Mouse (Mus musculus) ES-Bruce4 (cell line): ENCODE results near the gene Serbp1. TPM values are rescaled to one million over a fixed set of nuclear protein-coding genes. Genes with fewer than 3 reads are reported as not detected.
A peak's percentile ranks its signal among the peaks of the same experiment; 100 is the strongest.

Experiments
- H3K27ac ChIP-seq: 2 replicates; pipeline ENCODE4 v1.5.1; 2012; ENCODE audit warnings: low read length, inconsistent platforms; ENCODE audit not compliant: insufficient read depth
- H3K27me3 ChIP-seq: 2 replicates; pipeline ENCODE4 v1.6.1; 2012; ENCODE audit warnings: mild to moderate bottlenecking, low read length, inconsistent platforms; ENCODE audit not compliant: control insufficient read depth, poor library complexity, insufficient read depth, severe bottlenecking
- H3K36me3 ChIP-seq: 2 replicates; pipeline ENCODE4 v1.6.1; 2012; ENCODE audit warnings: inconsistent platforms, mild to moderate bottlenecking, low read length, moderate library complexity; ENCODE audit not compliant: control insufficient read depth, poor library complexity, insufficient read depth, severe bottlenecking
- H3K4me1 ChIP-seq: one replicate; pipeline ENCODE4 v1.8.1; 2011; ENCODE audit warnings: low read length; ENCODE audit not compliant: control insufficient read depth, insufficient read depth
- H3K4me3 ChIP-seq: 2 replicates; pipeline ENCODE4 v1.5.1; 2011; ENCODE audit warnings: low read depth, mild to moderate bottlenecking, low read length
- H3K9ac ChIP-seq: 2 replicates; pipeline ENCODE4 v1.6.1; 2012; ENCODE audit warnings: low read depth, mild to moderate bottlenecking, inconsistent platforms; ENCODE audit not compliant: poor library complexity, severe bottlenecking
- H3K9me3 ChIP-seq: replicated peaks from 2 replicates; pipeline ENCODE4 v1.6.1; 2012; ENCODE audit warnings: mild to moderate bottlenecking, low read length, inconsistent platforms; ENCODE audit not compliant: control insufficient read depth, poor library complexity, insufficient read depth, severe bottlenecking
- CTCF ChIP-seq: IDR thresholded peaks from one replicate; pipeline ENCODE4 v1.8.1; 2011; ENCODE audit warnings: low read depth, low read length
- EP300 ChIP-seq: IDR thresholded peaks from 2 replicates; pipeline ENCODE4 v1.6.1; 2011; ENCODE audit warnings: low read depth, low read length; ENCODE audit not compliant: insufficient read depth
- POLR2A ChIP-seq: IDR thresholded peaks from one replicate; pipeline ENCODE4 v1.8.1; 2011; ENCODE audit warnings: low read length; ENCODE audit not compliant: insufficient read depth
- polyA plus RNA-seq: library from polyadenylated mRNA; stranded (reverse); fragments of >200 nt; gene quantifications from 2 replicates; pipeline ENCODE4 v1.2.4, GENCODE M21; 2011; ENCODE audit warnings: low read depth; ENCODE audit not compliant: missing spikeins, insufficient read depth, insufficient read length

Serbp1 gene
- polyA plus RNA-seq, 1 experiment = 1,955 TPM

GRCm38 (mm10) chr6:67298742-67299141 lies 60.8 kb downstream of the Serbp1 start:
- H3K36me3 ChIP-seq = no peaks in the 10 kb centered on the region
- H3K27ac ChIP-seq = no peak overlapping the region
- no peak overlapping the region for H3K9ac ChIP-seq
- no peak overlapping the region for H3K4me3 ChIP-seq
- no peaks in the 10 kb centered on the region for H3K27me3 ChIP-seq
- peaks cover 3% of the 10 kb centered on the region for H3K4me1 ChIP-seq
- TF ChIP-seq CTCF (no peak), EP300 (no peak), POLR2A (no peak)
- no peaks in the 10 kb centered on the region for H3K9me3 ChIP-seq

- H3K9me3 ChIP-seq = no peaks in the 10 kb centered on the region
- no peak overlapping the region for H3K4me3 ChIP-seq
- H3K27ac ChIP-seq = no peak overlapping the region
- peaks cover 3% of the 10 kb centered on the region for H3K4me1 ChIP-seq
- no peaks in the 10 kb centered on the region for H3K36me3 ChIP-seq
- no peaks in the 10 kb centered on the region for H3K27me3 ChIP-seq
- no peak for TF ChIP-seq POLR2A
- no peak for TF ChIP-seq CTCF
- no peak for TF ChIP-seq EP300
- H3K9ac ChIP-seq = no peak overlapping the region
Measured at GRCm38 (mm10) chr6:67300300-67300699, 62.3 kb downstream of the Serbp1 start.

GRCm38 (mm10) chr6:67300710-67301163 lies 62.8 kb downstream of the Serbp1 start:
- no peak overlapping the region for H3K4me3 ChIP-seq
- no peak for TF ChIP-seq EP300
- no peak for TF ChIP-seq CTCF
- peaks cover 3% of the 10 kb centered on the region for H3K4me1 ChIP-seq
- no peaks in the 10 kb centered on the region for H3K27me3 ChIP-seq
- H3K9me3 ChIP-seq = no peaks in the 10 kb centered on the region
- H3K9ac ChIP-seq = no peak overlapping the region
- H3K27ac ChIP-seq = no peak overlapping the region
- H3K36me3 ChIP-seq = no peaks in the 10 kb centered on the region

GRCm38 (mm10) chr6:67301230-67301629 lies 63.3 kb downstream of the Serbp1 start:
- Histone ChIP-seq H3K9me3 (no peaks in the 10 kb centered on the region), H3K36me3 (no peaks in the 10 kb centered on the region), H3K4me3 (no peak overlapping the region), H3K9ac (no peak overlapping the region), H3K27ac (0 out of 2 replicates have a peak overlapping the region, but pooled peaks have one; percentile 4), H3K27me3 (no peaks in the 10 kb centered on the region), H3K4me1 (peaks cover 3% of the 10 kb centered on the region)
- TF ChIP-seq CTCF = no peak

- Histone ChIP-seq H3K9me3 (no peaks in the 10 kb centered on the region), H3K36me3 (no peaks in the 10 kb centered on the region), H3K9ac (no peak overlapping the region), H3K27ac (no peak overlapping the region), H3K4me1 (peaks cover 3% of the 10 kb centered on the region), H3K27me3 (no peaks in the 10 kb centered on the region), H3K4me3 (no peak overlapping the region)
- no peak for TF ChIP-seq POLR2A
- TF ChIP-seq CTCF = no peak
- no peak for TF ChIP-seq EP300
Measured at GRCm38 (mm10) chr6:67302471-67302870, 64.5 kb downstream of the Serbp1 start.

DNA sequence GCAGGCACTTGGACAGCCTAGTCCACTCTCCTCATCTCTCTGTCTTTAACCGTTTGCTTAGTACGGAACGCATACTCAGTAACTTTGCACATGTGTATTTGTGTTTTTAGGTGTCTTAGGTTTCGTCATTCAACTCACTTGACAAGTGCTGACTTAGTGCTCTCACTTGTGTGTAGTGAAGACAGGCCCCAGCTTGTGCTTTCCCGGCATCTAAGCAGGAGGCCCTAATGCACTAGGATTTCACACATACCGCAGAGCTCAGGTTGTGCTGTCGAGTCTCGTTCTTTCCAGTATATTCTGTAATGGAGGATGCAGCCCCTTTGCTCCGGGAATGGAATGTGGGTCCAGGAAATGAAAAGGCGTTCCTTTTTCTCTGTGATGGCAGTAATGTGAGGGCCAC lies 65.2 kb downstream of the Serbp1 start:
- no peak for TF ChIP-seq CTCF
- TF ChIP-seq POLR2A = no peak
- no peak for TF ChIP-seq EP300
- no peak overlapping the region for H3K9ac ChIP-seq
- H3K36me3 ChIP-seq = no peaks in the 10 kb centered on the region
- no peak overlapping the region for H3K4me3 ChIP-seq
- no peaks in the 10 kb centered on the region for H3K9me3 ChIP-seq
- H3K4me1 ChIP-seq = peaks cover 3% of the 10 kb centered on the region
- H3K27ac ChIP-seq = no peak overlapping the region
- H3K27me3 ChIP-seq = no peaks in the 10 kb centered on the region
